Mouse (Mus musculus): ENCODE data around the gene Cdh20.
"Not testable (repeated sequence)": the region's sequence is repeated elsewhere in the genome, so short reads cannot be mapped to it uniquely, and the experiment has no call there.

GRCm38 (mm10) chr1:104949640-104950039 is 181.3 kb downstream of the Cdh20 start:
- TF ChIP-seq ZNF384 (IDR thresholded peaks at IDR 0.05; ENCODE audit: low read depth, low read length); MAFK (IDR thresholded peaks at IDR 0.05; ENCODE audit: insufficient read depth, low read depth, low read length); CHD2 (IDR thresholded peaks at IDR 0.05; ENCODE audit: low read depth, low read length); ZC3H11A (IDR thresholded peaks at IDR 0.05; ENCODE audit: borderline replicate concordance, low read depth, low read length); HCFC1 (IDR thresholded peaks at IDR 0.05; ENCODE audit: borderline replicate concordance, insufficient read depth, low read length): not testable (repeated sequence)

Measured in ES-E14 (cell line).